Mouse (Mus musculus): ENCODE measurements at regions not wholly inside any gene's neighbourhood (a gene's known extent, or its start where the extent isn't known, plus 50 kb on each side); places are given as distances from the start of the nearest gene placed in this dataset.

DNA sequence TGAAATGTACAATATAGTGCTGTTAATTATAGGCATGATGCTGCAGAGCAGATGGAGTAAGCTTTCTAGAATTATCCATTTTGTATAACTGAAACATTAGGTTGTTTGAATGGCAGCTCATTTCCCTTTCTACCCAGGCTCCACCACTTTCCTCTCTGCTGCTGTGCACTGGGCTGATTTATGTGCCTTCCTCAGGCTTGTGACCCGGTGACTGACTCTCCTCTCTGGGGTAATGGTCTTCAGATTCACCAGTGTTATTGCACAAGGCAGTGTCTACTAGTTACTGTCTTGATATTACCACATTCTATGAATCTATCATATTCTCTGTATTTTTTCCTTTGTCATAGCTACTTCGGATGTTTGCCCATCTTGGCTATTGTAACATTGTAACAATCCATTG lies 109.4 kb upstream of the Tpk1 start:
- WGBS = 53% methylated on average over 2 of the region's 2 CpGs
- H3K27ac ChIP-seq = no peak overlapping the region
- H3K4me1 ChIP-seq = no peaks in the 10 kb centered on the region
- no peaks in the 10 kb centered on the region for H3K36me3 ChIP-seq
- no peak overlapping the region for H3K4me3 ChIP-seq
- H3K27me3 ChIP-seq (replicated peaks) = no peaks in the 10 kb centered on the region
- H3K4me2 ChIP-seq (replicated peaks) = no peak overlapping the region
- ATAC-seq (ENCODE audit: low FRiP score, low read depth) = no peak
- H3K9ac ChIP-seq = no peak overlapping the region
- H3K9me3 ChIP-seq = no peaks in the 10 kb centered on the region

DNA sequence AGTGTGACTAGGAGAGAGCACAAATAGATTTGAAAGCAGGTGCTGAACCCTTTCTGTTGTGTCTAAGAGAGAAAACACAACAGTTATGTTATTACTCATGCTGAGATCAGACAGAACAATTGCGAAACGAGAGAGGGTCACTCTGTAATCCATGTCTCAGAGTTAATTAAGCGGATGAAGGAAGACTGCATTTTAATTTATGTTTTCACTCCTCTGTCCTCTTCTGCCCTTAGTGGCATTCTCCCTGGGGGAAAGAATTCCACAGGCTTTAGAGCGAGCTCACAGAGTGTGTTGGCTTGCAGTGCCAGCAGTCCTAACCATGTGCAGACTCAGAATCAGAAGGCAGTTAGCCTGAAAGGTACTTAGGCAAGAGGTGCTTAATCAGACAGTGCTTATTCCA lies 108.4 kb upstream of the Tpk1 start:
- Histone ChIP-seq H3K27ac (no peak overlapping the region), H3K36me3 (no peaks in the 10 kb centered on the region), H3K9me3 (no peaks in the 10 kb centered on the region), H3K27me3 (replicated peaks) (no peaks in the 10 kb centered on the region), H3K9ac (no peak overlapping the region), H3K4me1 (no peaks in the 10 kb centered on the region), H3K4me3 (no peak overlapping the region), H3K4me2 (replicated peaks) (no peak overlapping the region)
- WGBS = 22% methylated on average over 4 of the region's 4 CpGs
- 0 out of 2 replicates have a peak, but pooled peaks have one; percentile 48 for ATAC-seq (ENCODE audit: low FRiP score, low read depth)

DNA sequence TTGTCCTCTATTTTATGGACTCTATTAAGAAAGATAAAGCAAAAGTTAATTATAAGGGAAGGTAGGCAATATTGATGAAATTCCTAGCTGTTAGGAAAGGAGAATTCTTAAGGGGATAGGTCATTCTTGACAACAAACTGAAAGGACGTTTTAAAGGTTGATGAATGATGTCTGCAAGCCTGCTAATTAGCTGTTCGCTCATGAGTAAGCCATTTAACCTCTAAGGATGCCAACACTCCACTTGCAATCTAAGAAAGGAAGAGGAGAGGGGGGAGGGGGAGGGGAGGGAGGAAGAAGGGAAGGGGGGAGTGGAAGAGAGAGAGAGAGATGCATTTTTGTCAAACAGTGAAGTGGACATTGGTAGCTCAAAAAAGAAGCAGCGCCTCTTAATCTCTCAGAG lies 107.5 kb upstream of the Tpk1 start:
- Histone ChIP-seq H3K36me3 (no peaks in the 10 kb centered on the region), H3K27me3 (replicated peaks) (no peaks in the 10 kb centered on the region), H3K4me1 (no peaks in the 10 kb centered on the region), H3K27ac (no peak overlapping the region), H3K4me3 (no peak overlapping the region), H3K4me2 (replicated peaks) (no peak overlapping the region), H3K9me3 (no peaks in the 10 kb centered on the region), H3K9ac (no peak overlapping the region)
- no peak for ATAC-seq (ENCODE audit: low FRiP score, low read depth)
- WGBS = 41% methylated on average over 3 of the region's 3 CpGs

DNA sequence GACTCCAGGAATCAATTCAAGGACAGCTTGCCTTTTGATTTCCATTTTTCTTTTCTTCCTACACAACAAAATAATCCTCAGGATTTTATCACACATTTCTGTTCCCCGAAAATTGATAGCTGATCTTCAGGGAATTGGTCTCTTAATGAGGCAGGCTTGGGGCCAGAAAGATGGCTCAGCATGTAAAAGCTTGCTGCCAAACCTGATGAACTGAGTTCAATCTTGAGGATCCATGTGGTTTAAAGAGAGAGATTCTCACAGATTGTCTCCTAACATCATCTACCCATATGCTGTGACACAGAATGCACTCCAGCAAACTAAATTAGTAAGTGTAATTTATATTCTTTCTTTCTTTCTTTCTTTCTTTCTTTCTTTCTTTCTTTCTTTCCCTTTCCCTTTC lies 99.9 kb upstream of the Tpk1 start:
- no peak overlapping the region for H3K4me2 ChIP-seq (replicated peaks)
- WGBS = 74% methylated on average over 1 of the region's 1 CpGs

More for the DNA sequence above, 99.9 kb upstream of the Tpk1 start:
- no peaks in the 10 kb centered on the region for H3K36me3 ChIP-seq
- no peak for ATAC-seq (ENCODE audit: low FRiP score, low read depth)
- no peaks in the 10 kb centered on the region for H3K9me3 ChIP-seq
- no peak overlapping the region for H3K9ac ChIP-seq
- no peaks in the 10 kb centered on the region for H3K27me3 ChIP-seq (replicated peaks)
- H3K27ac ChIP-seq = no peak overlapping the region
- H3K4me3 ChIP-seq = no peak overlapping the region
- no peaks in the 10 kb centered on the region for H3K4me1 ChIP-seq
